Mouse (Mus musculus) hindbrain, embryonic 12.5 days (tissue): ENCODE data around the gene Atxn7l2. TPM values are rescaled to one million over a fixed set of nuclear protein-coding genes. Genes with fewer than 3 reads are reported as not detected.
A peak's percentile ranks its signal among the peaks of the same experiment; 100 is the strongest.

Source experiments
- ATAC-seq: fragments of 200-750 bp; cut with Nextera tagmentation; 2 replicates; pipeline ENCODE4 v1.8.0; 2017; ENCODE audit warnings: moderate TSS enrichment; ENCODE audit not compliant: low FRiP score
- H3K27ac ChIP-seq: fragments of 300-500 bp; sonication (generic); 2 replicates; pipeline ENCODE4 v1.5.1; 2016; ENCODE audit warnings: mild to moderate bottlenecking
- H3K27me3 ChIP-seq: fragments of 300-500 bp; sonication (generic); 2 replicates; pipeline ENCODE4 v1.6.1; 2016; ENCODE audit warnings: mild to moderate bottlenecking
- H3K36me3 ChIP-seq: fragments of 300-500 bp; sonication (generic); 2 replicates; pipeline ENCODE4 v1.6.1; 2016; ENCODE audit warnings: mild to moderate bottlenecking
- H3K4me1 ChIP-seq: fragments of 300-500 bp; sonication (generic); 2 replicates; pipeline ENCODE4 v1.6.1; 2016
- H3K4me2 ChIP-seq: fragments of 300-500 bp; sonication (generic); replicated peaks from 2 replicates; pipeline ENCODE4 v1.6.1; 2016; ENCODE audit warnings: mild to moderate bottlenecking
- H3K4me3 ChIP-seq: fragments of 300-500 bp; sonication (generic); 2 replicates; pipeline ENCODE4 v1.5.1; 2016; ENCODE audit warnings: mild to moderate bottlenecking
- H3K9ac ChIP-seq: fragments of 300-500 bp; sonication (generic); 2 replicates; pipeline ENCODE4 v1.6.1; 2016; ENCODE audit warnings: mild to moderate bottlenecking, moderate library complexity
- H3K9me3 ChIP-seq: fragments of 300-500 bp; sonication (generic); replicated peaks from 2 replicates; pipeline ENCODE4 v1.6.1; 2016; ENCODE audit warnings: mild to moderate bottlenecking
- WGBS: fragments of 180-500 bp; shearing (Covaris S2); methylation state at CpG from one replicate; pipeline ENCODE4 v1.1.7; 2016; 5-methylcytosine and 5-hydroxymethylcytosine counted together
- polyA plus RNA-seq: library from polyadenylated mRNA; unstranded; fragments of >200 nt; fragmentation: Nextera tagmentation; extraction: Ambion mirVana; gene quantifications from 2 replicates; pipeline ENCODE4 v1.2.1, GENCODE M21; 2016

Gene Atxn7l2
- polyA plus RNA-seq, 1 experiment from 2014 or later: 27.6 TPM

- Histone ChIP-seq H3K4me1 (peaks cover 15% of the 10 kb centered on the region), H3K4me2 (peak overlapping the region; percentile 63), H3K27me3 (peaks cover 56% of the 10 kb centered on the region), H3K4me3 (peak overlapping the region; percentile 42), H3K27ac (no peak overlapping the region), H3K9me3 (no peaks in the 10 kb centered on the region), H3K36me3 (no peaks in the 10 kb centered on the region), H3K9ac (peak overlapping the region; percentile 49)
- ATAC-seq: 0 out of 2 replicates have a peak, but pooled peaks have one; percentile 29
- WGBS: 2% methylated on average over 64 of the region's 67 CpGs
Measured at GRCm38 (mm10) chr3:108225711-108226557, 15.2 kb upstream of the Atxn7l2 start.

GRCm38 (mm10) chr3:108220661-108221060, 9.9 kb upstream of the Atxn7l2 start:
- ATAC-seq: no peak
- Histone ChIP-seq H3K4me1 (no peaks in the 10 kb centered on the region; the same call in 1 of the 2 replicates), H3K4me2 (no peak overlapping the region), H3K9me3 (no peaks in the 10 kb centered on the region), H3K27ac (no peak overlapping the region), H3K27me3 (peaks cover 42% of the 10 kb centered on the region), H3K36me3 (no peaks in the 10 kb centered on the region), H3K9ac (no peak overlapping the region), H3K4me3 (no peak overlapping the region)
- 69% methylated on average over 3 of the region's 3 CpGs for WGBS

DNA sequence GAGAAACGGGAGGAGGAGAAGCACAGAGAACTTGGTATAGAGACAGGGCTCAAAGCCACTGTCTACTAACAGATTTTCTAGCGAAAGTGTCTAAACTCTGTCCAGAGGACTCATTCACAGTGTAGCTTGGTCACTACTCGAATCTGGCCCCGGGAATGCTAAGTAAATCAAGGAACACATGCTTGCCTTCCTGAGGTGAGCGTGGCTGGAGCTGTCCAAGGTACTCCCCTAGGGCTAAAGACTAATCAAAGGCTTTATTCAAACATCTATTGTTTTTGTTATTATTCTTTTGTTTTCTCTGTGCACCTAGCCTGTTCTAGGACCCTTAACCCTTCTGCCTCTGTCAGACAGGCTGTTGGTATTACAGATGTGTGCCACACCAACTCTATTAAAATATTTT, 4.0 kb upstream of the Atxn7l2 start:
- H3K27ac ChIP-seq: no peak overlapping the region
- 24% methylated on average over 5 of the region's 5 CpGs for WGBS
- peaks cover 14% of the 10 kb centered on the region; the same call in 1 of the 2 replicates for H3K27me3 ChIP-seq
- ATAC-seq: no peak
- H3K4me2 ChIP-seq: no peak overlapping the region
- H3K4me3 ChIP-seq: no peak overlapping the region
- no peaks in the 10 kb centered on the region for H3K9me3 ChIP-seq
- no peak overlapping the region for H3K9ac ChIP-seq
- H3K36me3 ChIP-seq: no peaks in the 10 kb centered on the region
- peaks cover 3% of the 10 kb centered on the region; the same call in 1 of the 2 replicates for H3K4me1 ChIP-seq

DNA sequence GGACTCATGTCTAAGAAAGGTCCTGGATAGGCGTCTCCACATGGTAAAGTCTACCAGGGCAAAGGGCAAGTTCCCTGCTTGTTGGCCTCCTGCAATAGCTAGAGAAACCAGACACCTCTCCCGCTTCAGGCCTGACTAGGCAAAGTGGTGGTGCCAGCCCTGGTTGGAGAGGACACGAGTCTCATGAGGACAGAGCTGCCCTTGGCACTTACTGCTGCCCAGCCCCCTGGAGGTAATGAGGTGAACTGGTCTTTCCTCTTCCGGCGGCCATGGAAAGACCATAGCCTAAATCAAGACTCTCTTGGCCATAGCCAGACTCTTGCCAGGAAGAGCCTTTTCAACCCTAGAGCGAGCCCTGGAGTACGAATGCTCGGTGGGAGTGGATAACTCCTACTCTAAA, 1.7 kb upstream of the Atxn7l2 start:
- WGBS: 81% methylated on average over 8 of the region's 8 CpGs
- no peak for ATAC-seq
- H3K4me2 ChIP-seq: no peak overlapping the region
- H3K9ac ChIP-seq: no peak overlapping the region
- peaks cover 7% of the 10 kb centered on the region; the same call in 1 of the 2 replicates for H3K27me3 ChIP-seq
- no peak overlapping the region for H3K27ac ChIP-seq
- peaks cover 21% of the 10 kb centered on the region for H3K4me1 ChIP-seq
- H3K36me3 ChIP-seq: peaks cover 11% of the 10 kb centered on the region
- H3K9me3 ChIP-seq: no peaks in the 10 kb centered on the region
- no peak overlapping the region for H3K4me3 ChIP-seq

DNA sequence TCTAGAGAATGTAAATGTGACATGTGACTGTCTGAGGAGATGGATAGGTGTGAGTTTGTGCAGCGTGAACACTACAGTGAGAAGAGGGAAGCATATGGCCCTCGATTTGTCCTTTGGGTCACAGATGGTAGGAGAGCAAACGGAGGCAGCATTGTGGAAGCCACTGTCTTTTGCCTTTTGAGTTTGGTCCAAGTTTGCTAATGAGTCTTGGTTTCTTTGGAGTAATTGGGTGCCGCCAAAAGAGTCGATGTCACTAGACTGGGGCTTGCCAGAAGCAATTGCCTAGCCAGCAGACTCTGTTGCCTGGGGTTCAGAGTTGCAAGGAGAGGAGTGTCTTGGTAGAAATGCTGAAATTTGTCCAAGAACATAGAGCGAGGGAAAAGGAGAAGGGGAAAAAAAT, 1.1 kb upstream of the Atxn7l2 start:
- WGBS: 83% methylated on average over 6 of the region's 6 CpGs
- Histone ChIP-seq H3K36me3 (peaks cover 16% of the 10 kb centered on the region), H3K4me3 (no peak overlapping the region), H3K9ac (no peak overlapping the region), H3K4me1 (peaks cover 21% of the 10 kb centered on the region), H3K27me3 (peaks cover 7% of the 10 kb centered on the region; the same call in 1 of the 2 replicates), H3K9me3 (no peaks in the 10 kb centered on the region), H3K27ac (no peak overlapping the region), H3K4me2 (0 out of 2 replicates have a peak overlapping the region, but pooled peaks have one; percentile 68)
- ATAC-seq: no peak

- Histone ChIP-seq H3K9me3 (no peaks in the 10 kb centered on the region), H3K4me3 (peak overlapping the region; percentile 62), H3K4me1 (peaks cover 21% of the 10 kb centered on the region), H3K36me3 (peaks cover 33% of the 10 kb centered on the region), H3K9ac (peak overlapping the region; percentile 92), H3K4me2 (peak overlapping the region; percentile 92), H3K27me3 (peaks cover 7% of the 10 kb centered on the region; the same call in 1 of the 2 replicates), H3K27ac (peak overlapping the region; percentile 93)
- WGBS: under 1% methylated on average over 60 of the region's 72 CpGs
- peak; percentile 97 for ATAC-seq
Measured at GRCm38 (mm10) chr3:108209946-108210770, 576 bp downstream of the Atxn7l2 start.

GRCm38 (mm10) chr3:108209536-108209935, 1.2 kb downstream of the Atxn7l2 start:
- WGBS: 10% methylated on average over 8 of the region's 8 CpGs
- Histone ChIP-seq H3K27me3 (peaks cover 7% of the 10 kb centered on the region; the same call in 1 of the 2 replicates), H3K27ac (peak overlapping the region; percentile 93), H3K4me2 (peak overlapping the region; percentile 92), H3K4me1 (peaks cover 21% of the 10 kb centered on the region), H3K9me3 (no peaks in the 10 kb centered on the region), H3K4me3 (peak overlapping the region; percentile 62), H3K9ac (peak overlapping the region; percentile 92), H3K36me3 (peaks cover 39% of the 10 kb centered on the region)
- ATAC-seq: no peak; the same call in 1 of the 2 replicates

DNA sequence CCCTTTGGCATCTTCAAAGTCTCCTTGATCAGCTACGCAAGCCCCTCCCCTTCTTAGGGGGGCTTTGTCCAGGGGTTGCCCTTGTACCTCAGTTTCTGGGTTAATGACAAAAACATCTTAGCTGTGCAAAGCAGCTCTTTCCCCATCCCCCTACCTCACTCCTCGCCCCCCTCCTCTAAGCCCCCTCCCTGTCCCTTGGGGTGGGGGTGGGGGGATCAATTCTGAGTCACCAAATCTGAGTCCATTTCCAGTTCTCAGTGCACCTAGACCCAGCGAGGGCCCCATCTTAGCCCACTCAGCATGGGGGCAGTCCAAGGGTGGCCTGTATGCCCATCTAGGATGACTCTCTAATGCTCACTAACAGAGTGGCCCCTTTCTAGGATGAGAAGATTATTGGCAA, 1.7 kb downstream of the Atxn7l2 start:
- 57% methylated on average over 3 of the region's 3 CpGs for whole genome bisulfite sequencing

DNA sequence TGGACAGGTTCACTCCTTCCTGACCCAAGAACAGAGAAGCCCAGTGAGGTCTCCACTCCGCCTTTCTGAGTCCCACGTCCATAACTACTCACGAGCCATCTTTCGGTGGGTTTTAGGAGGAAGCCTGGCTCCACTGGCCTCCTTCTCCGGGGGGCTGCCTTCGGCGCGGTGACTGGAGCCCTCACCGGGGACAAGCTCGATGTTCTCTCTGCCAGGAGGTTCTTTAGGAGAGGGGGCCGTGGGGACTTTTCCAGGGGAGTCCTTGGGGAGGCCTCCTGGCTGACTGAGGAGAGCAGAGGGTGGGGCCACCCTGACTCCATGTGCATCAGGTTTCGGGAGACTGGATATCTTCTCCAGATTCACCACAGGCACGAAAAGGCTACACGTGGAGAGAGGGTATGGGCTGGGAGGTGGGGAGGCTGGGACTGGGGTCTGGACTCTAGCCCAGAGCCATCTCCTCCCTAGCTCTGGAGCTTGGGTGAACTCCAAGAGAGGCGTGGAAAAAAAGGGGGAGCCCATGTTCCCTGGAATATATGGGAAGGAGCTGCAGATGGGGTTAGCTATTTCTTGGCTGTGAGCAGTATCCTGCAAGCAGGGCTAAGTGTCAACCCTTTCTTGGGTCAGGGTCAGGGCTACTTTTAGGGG, 3.9 kb downstream of the Atxn7l2 start:
- Histone ChIP-seq H3K36me3 (peaks cover 62% of the 10 kb centered on the region), H3K4me3 (no peak overlapping the region), H3K27ac (no peak overlapping the region), H3K9ac (no peak overlapping the region), H3K4me2 (no peak overlapping the region), H3K27me3 (no peaks in the 10 kb centered on the region), H3K4me1 (peaks cover 25% of the 10 kb centered on the region), H3K9me3 (no peaks in the 10 kb centered on the region)
- no peak for ATAC-seq
- WGBS: 95% methylated on average over 15 of the region's 15 CpGs

More for the DNA sequence above, 1.7 kb downstream of the Atxn7l2 start:
- peak overlapping the region; percentile 62 for H3K4me3 ChIP-seq
- H3K27me3 ChIP-seq: peaks cover 2% of the 10 kb centered on the region; the same call in 1 of the 2 replicates
- peaks cover 44% of the 10 kb centered on the region for H3K36me3 ChIP-seq
- H3K27ac ChIP-seq: peak overlapping the region; percentile 93
- H3K4me1 ChIP-seq: peaks cover 21% of the 10 kb centered on the region
- H3K9me3 ChIP-seq: no peaks in the 10 kb centered on the region
- H3K9ac ChIP-seq: peak overlapping the region; percentile 92
- ATAC-seq: no peak
- peak overlapping the region; percentile 92 for H3K4me2 ChIP-seq

- Histone ChIP-seq H3K27me3 (no peaks in the 10 kb centered on the region), H3K36me3 (peaks cover 65% of the 10 kb centered on the region), H3K9ac (no peak overlapping the region), H3K4me2 (no peak overlapping the region), H3K4me3 (no peak overlapping the region), H3K4me1 (peaks cover 30% of the 10 kb centered on the region), H3K27ac (no peak overlapping the region), H3K9me3 (no peaks in the 10 kb centered on the region)
- no peak for ATAC-seq
- WGBS: 86% methylated on average over 8 of the region's 8 CpGs
Measured at GRCm38 (mm10) chr3:108205601-108206000, 5.1 kb downstream of the Atxn7l2 start.

DNA sequence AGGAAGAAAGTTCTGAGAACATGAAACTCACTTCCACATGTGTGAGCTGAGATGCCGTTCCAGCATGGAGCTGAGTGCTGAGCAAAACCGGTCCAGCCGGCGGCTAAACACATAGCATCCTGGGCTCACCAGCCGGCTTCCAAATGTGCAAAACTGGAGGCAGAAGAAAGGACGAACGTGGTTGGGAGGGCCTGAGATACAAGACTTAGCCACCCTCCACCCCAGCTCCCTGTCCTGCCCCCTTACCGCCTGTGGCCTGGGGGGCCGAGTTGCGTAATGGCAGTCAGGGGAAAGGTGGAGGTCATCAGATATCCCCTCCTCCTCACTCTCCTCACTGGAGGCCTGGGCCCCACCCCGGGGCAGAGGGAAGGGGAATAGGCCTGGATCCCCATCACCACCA, 6.3 kb downstream of the Atxn7l2 start:
- H3K36me3 ChIP-seq: peaks cover 65% of the 10 kb centered on the region

More for the DNA sequence above, 6.3 kb downstream of the Atxn7l2 start:
- no peak for ATAC-seq
- Histone ChIP-seq H3K4me1 (peaks cover 38% of the 10 kb centered on the region), H3K4me2 (no peak overlapping the region), H3K27ac (0 out of 2 replicates have a peak overlapping the region, but pooled peaks have one; percentile 23), H3K4me3 (no peak overlapping the region), H3K9me3 (no peaks in the 10 kb centered on the region), H3K9ac (no peak overlapping the region), H3K27me3 (no peaks in the 10 kb centered on the region)
- WGBS: 89% methylated on average over 11 of the region's 11 CpGs
